Mouse (Mus musculus) hindbrain, embryonic 10.5 days (tissue): Measurements from ENCODE around the gene Atg4b. TPM values are rescaled to one million over a fixed set of nuclear protein-coding genes. Genes with fewer than 3 reads are reported as not detected.
"Not testable (repeated sequence)": the region's sequence is repeated elsewhere in the genome, so short reads cannot be mapped to it uniquely, and the experiment has no call there.

Experiments
- DNase-seq: peaks from one replicate; pipeline ENCODE4 v3.0.0-alpha.2; 2017; ENCODE audit warnings: low spot score
- H3K27ac ChIP-seq: fragments of 300-500 bp; sonication (generic); 2 replicates; pipeline ENCODE4 v1.5.1; 2016; ENCODE audit warnings: mild to moderate bottlenecking, moderate library complexity
- H3K27me3 ChIP-seq: fragments of 300-500 bp; sonication (generic); 2 replicates; pipeline ENCODE4 v1.6.1; 2016; ENCODE audit warnings: mild to moderate bottlenecking; ENCODE audit not compliant: poor library complexity, insufficient read depth, severe bottlenecking
- H3K36me3 ChIP-seq: fragments of 300-500 bp; sonication (generic); 2 replicates; pipeline ENCODE4 v1.6.1; 2016; ENCODE audit warnings: mild to moderate bottlenecking, moderate library complexity
- H3K4me1 ChIP-seq: fragments of 300-500 bp; sonication (generic); replicated peaks from 2 replicates; pipeline ENCODE4 v1.6.1; 2016; ENCODE audit warnings: mild to moderate bottlenecking
- H3K4me3 ChIP-seq: fragments of 300-500 bp; sonication (generic); 2 replicates; pipeline ENCODE4 v1.5.1; 2016; ENCODE audit warnings: mild to moderate bottlenecking, moderate library complexity
- H3K9me3 ChIP-seq: fragments of 300-500 bp; sonication (generic); 2 replicates; pipeline ENCODE4 v1.6.1; 2016; ENCODE audit warnings: mild to moderate bottlenecking, moderate library complexity
- WGBS: fragments of 180-500 bp; shearing (Covaris S2); methylation state at CpG from one replicate; pipeline ENCODE4 v1.1.7; 2016; 5-methylcytosine and 5-hydroxymethylcytosine counted together
- polyA plus RNA-seq: library from polyadenylated mRNA; unstranded; fragments of >200 nt; fragmentation: Nextera tagmentation; extraction: Ambion mirVana; gene quantifications from 2 replicates; pipeline ENCODE4 v1.2.1, GENCODE M21; 2016

Atg4b gene
- polyA plus RNA-seq, 1 experiment from 2014 or later: 103 TPM

GRCm38 (mm10) chr1:93832754-93833360 is 81.6 kb downstream of the Atg4b start:
- DNase-seq, H3K9me3 ChIP-seq, H3K4me3 ChIP-seq, H3K27ac ChIP-seq, H3K27me3 ChIP-seq, H3K4me1 ChIP-seq: not testable (repeated sequence)
- WGBS: 57% methylated on average over 4 of the region's 4 CpGs
- peaks cover 34% of the 10 kb centered on the region for H3K36me3 ChIP-seq

- Histone ChIP-seq H3K4me3 (no peak overlapping the region), H3K4me1 (no peaks in the 10 kb centered on the region), H3K27me3 (no peaks in the 10 kb centered on the region), H3K9me3 (no peaks in the 10 kb centered on the region), H3K36me3 (peaks cover 37% of the 10 kb centered on the region), H3K27ac (no peak overlapping the region)
- 87% methylated on average over 7 of the region's 7 CpGs for WGBS
- DNase-seq: no peak
These were observed 83.4 kb downstream of the Atg4b start for GRCm38 (mm10) chr1:93834671-93835150.

DNA sequence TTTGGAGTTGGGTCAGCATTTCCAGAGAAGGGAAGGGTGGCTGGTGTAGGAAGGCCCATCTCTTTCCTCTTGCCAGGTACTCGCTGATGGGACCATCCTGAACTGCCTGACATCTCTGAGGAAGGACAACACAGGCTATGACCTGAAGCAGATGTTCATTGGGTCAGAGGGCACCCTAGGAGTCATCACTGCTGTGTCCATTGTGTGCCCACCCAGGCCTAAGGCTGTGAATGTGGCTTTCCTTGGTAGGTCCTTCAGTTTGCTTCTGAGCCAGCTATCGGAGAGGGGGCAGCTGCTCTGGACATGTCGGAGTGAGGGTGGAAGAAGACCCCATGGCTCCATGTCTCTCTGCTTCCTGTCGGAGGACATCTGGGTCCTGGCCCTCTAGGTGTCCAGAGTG is 83.9 kb downstream of the Atg4b start:
- WGBS: 88% methylated on average over 4 of the region's 4 CpGs

DNA sequence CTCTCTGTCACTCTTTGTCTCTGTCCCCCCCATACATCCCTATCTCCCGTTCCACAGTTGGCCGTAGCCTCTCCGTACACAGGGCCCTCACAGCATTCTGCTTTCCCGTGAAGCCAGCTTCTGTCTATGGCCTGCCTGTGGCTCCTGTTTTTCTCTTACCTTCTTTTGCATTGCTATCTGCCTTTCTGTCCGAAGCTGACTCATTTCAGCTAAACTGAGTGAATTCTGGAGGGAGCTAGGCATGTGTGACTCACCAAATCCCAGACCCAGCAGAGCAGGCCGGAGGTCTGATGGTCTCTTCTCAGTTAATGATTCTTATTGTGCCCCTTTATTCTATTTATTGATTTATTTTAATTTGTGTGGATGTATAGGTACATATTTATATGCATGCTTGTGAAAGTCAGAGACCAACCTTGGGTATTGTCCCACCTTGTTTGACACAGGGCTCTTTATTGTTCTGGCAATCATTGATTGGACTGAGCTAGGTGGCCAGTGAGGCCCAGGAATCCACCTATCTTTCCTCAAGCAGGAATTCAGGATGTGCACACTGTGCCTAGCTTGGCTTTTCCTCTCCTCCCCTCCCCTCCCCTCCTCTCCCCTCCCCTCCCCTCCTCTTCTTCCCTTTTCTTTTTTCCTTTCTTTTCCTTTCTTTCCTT is 84.7 kb downstream of the Atg4b start:
- Histone ChIP-seq H3K27me3 (no peaks in the 10 kb centered on the region), H3K27ac (no peak overlapping the region), H3K4me1 (no peaks in the 10 kb centered on the region), H3K4me3 (no peak overlapping the region), H3K9me3 (no peaks in the 10 kb centered on the region), H3K36me3 (peaks cover 35% of the 10 kb centered on the region)
- no peak for DNase-seq
- WGBS: 91% methylated on average over 6 of the region's 6 CpGs

More for the DNA sequence above, 83.9 kb downstream of the Atg4b start:
- Histone ChIP-seq H3K27me3 (no peaks in the 10 kb centered on the region), H3K27ac (no peak overlapping the region), H3K4me3 (no peak overlapping the region), H3K9me3 (no peaks in the 10 kb centered on the region), H3K4me1 (no peaks in the 10 kb centered on the region), H3K36me3 (peaks cover 35% of the 10 kb centered on the region)
- no peak for DNase-seq

DNA sequence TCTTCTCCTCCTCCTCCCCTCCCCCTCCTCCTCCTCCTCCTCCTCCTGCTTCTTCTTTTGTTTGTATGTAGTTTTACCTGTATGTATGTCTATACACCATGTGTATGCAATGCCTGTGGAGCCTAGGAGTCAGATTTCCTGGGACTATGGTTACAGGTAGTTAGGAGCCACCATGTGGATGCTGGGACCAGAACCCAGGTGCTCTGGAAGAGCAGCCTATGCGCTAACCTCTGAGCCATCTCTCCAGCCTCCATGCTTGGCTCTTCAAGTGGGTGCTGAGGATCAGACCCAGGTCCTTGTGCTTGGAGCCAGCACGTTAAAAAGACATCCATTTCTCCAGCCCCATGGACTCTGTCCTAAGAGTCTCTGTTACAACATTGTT is 85.2 kb downstream of the Atg4b start:
- H3K4me1 ChIP-seq: no peaks in the 10 kb centered on the region
- H3K27me3 ChIP-seq: no peaks in the 10 kb centered on the region
- H3K36me3 ChIP-seq: peaks cover 35% of the 10 kb centered on the region
- H3K9me3 ChIP-seq: no peaks in the 10 kb centered on the region
- H3K27ac ChIP-seq: no peak overlapping the region
- DNase-seq: no peak
- 90% methylated on average over 2 of the region's 2 CpGs for WGBS
- no peak overlapping the region for H3K4me3 ChIP-seq

DNA sequence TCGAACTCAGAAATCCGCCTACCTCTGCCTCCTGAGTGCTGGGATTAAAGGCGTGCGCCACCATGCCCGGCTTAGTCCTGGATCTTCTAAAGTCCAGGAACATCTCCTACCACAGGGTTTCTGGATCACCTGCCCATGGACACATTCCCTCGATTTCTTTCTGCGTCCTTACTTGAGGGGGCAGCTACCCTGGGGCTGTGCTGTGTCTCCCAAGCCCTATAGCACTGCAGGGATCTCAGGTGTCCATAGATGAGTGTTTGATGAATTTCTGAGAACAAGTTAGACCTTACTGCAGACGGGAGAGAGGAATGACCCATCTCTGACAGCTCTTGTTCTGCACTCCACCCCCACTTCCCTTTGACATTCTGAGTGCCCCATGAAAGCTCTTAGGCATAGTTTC is 86.0 kb downstream of the Atg4b start:
- H3K4me3 ChIP-seq: no peak overlapping the region

DNA sequence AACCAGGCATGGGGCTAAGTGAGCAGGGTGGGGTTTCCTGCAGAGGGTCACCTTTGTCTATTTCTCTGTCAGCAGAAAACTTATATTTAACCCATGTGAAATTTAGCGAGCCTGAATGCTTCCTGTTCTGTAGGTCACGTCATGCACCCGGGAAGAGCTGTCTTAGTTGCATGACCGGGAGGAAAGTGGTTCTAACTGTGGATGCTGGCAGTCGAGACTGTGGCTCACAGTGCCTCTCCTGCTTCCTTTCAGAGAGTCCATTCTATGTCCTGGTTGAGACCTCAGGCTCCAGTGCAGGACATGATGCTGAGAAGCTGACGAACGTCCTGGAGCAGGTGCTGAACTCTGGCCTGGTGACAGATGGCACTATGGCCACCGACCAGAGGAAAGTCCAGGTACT is 87.3 kb downstream of the Atg4b start:
- H3K27ac ChIP-seq, H3K27me3 ChIP-seq, DNase-seq, H3K4me1 ChIP-seq, H3K4me3 ChIP-seq, H3K9me3 ChIP-seq: not testable (repeated sequence)
- WGBS: 89% methylated on average over 8 of the region's 8 CpGs
- peaks cover 35% of the 10 kb centered on the region for H3K36me3 ChIP-seq

More for the DNA sequence above, 86.0 kb downstream of the Atg4b start:
- H3K27ac ChIP-seq: no peak overlapping the region
- no peak for DNase-seq
- H3K4me1 ChIP-seq: no peaks in the 10 kb centered on the region
- WGBS: 94% methylated on average over 8 of the region's 8 CpGs
- no peaks in the 10 kb centered on the region for H3K27me3 ChIP-seq
- no peaks in the 10 kb centered on the region for H3K9me3 ChIP-seq
- peaks cover 35% of the 10 kb centered on the region for H3K36me3 ChIP-seq

Other genes starting within 250 kb of the Atg4b start
- 4.1 and 4.8 TPM in 2 replicates for gene Farp2, start 239.4 kb upstream of the Atg4b start, polyA plus RNA-seq
- 177 and 215 TPM in 2 replicates for gene Stk25, start 92.8 kb upstream of the Atg4b start, polyA plus RNA-seq
- 38.7 and 41.6 TPM in 2 replicates for gene Bok, start 65.8 kb upstream of the Atg4b start, polyA plus RNA-seq
- gene Thap4, start 3.4 kb downstream of the Atg4b start, polyA plus RNA-seq: 40.7 and 48.8 TPM in 2 replicates
- 228 and 263 TPM in 2 replicates for gene Dtymk, start 50.4 kb downstream of the Atg4b start, polyA plus RNA-seq
- 17.4 and 24.4 TPM in 2 replicates for gene Ing5, start 52.5 kb downstream of the Atg4b start, polyA plus RNA-seq
- gene D2hgdh, start 73.4 kb downstream of the Atg4b start, polyA plus RNA-seq: 16.1 and 16.4 TPM in 2 replicates
- not detected in 2 replicates for gene Gal3st2, start 109.8 kb downstream of the Atg4b start, polyA plus RNA-seq
- gene Gal3st2b, start 166.8 kb downstream of the Atg4b start, polyA plus RNA-seq: not detected in 2 replicates
- not detected in 2 replicates for gene Gal3st2c, start 239.0 kb downstream of the Atg4b start, polyA plus RNA-seq